Mouse (Mus musculus): ENCODE results near the gene Rhag. TPM values are rescaled to one million over a fixed set of nuclear protein-coding genes. Genes with fewer than 3 reads are reported as not detected.

Gene Rhag
- polyA plus RNA-seq, 1 experiment from 2014 or later: 0.30 TPM

DNA sequence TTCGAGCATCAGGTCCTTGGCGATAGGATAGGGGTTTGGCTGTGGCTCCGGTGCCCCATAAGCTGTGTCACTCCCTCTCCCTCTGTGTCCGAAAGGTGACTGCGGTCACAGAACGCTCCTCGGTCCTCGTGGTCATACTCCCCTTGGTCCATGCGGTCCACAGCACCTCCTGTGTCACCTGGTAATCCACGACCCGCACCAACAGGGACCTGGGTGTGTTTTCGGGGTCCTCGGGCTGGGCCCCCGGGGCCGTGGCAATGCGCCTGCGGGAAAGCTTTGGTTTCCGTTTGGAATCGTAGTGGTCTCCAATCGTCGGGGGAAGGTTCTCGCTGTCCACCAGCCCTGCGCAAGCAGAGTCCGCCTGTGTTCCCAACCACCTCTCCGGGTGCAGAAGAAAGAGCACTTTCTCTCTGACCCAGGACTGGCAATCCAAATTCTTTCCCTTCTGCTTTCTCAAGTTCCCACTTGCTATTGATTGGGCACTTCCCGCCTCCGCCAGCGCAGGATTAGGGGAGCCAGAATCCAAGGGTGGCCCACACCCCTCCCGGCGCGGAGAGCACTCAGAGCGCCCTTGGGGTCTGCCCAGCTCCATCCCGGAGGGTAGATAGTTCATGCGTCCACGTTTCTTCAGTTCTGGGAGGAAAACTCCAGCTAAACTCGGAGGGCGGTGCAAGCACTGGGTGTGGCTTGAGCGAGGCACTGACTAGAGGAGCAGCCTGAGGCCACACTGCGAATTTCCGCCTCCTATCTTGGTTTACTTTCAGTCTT lies 69.2 kb downstream of the Rhag start, which contains the start of gene 9130008F23Rik:
Gene 9130008F23Rik, minus strand, starts transcription at position 636 of the 768 bp plus-strand sequence.
- Histone ChIP-seq H3K27me3 (peaks cover 10% of the 10 kb centered on the region; the same call in 1 of the 2 replicates), H3K9me3 (no peaks in the 10 kb centered on the region), H3K4me2 (replicated peaks) (peak within 1 kb of the TSS; percentile 93), H3K36me3 (no peaks in the 10 kb centered on the region), H3K4me1 (replicated peaks) (peaks cover 11% of the 10 kb centered on the region), H3K27ac (no peak within 1 kb of the TSS), H3K9ac (replicated peaks) (peak within 1 kb of the TSS; percentile 62), H3K4me3 (replicated peaks) (peak within 1 kb of the TSS; percentile 55)
- under 1% methylated on average over 40 of the region's 40 CpGs for WGBS
- ATAC-seq: peak; percentile 83

DNA sequence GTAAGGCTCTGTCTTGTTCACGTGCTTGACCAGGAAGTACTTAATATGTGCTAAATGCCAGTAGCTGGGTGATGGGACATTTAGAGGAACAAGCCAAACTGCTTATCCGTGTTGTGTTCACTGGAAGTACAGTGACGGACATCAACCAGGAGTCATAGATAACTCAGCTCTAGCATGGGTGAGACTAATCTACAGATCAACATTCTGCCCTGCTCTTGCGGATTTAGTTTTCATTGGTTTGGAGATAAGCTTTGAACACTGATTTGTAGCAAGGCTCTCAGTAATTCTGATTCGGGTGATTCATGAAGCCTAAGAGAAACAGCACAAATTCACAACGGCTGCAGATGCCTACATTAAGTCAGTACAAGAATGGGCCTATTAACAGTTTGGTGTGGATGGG lies 71.2 kb downstream of the Rhag start:
- no peak for ATAC-seq
- 92% methylated on average over 6 of the region's 6 CpGs for WGBS

DNA sequence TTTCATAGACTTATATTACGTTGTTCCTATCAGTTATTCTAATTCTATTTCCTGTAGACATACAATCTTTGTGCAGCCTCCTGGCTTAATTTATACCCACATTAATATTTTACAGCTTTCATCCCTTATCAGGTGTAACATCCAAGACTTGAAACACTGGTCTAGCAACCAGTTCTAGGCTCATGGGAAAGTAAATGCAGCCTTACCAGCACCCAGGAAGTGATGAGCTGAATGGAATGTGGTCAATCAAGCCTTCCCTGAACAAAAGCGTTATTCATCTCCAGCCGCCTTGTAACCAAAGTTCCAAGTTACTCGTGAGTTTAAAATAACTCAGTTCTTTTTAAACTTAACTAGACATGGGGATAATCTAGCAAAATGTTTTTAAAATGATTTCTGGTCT lies 74.2 kb downstream of the Rhag start:
- 86% methylated on average over 4 of the region's 4 CpGs for WGBS
- Histone ChIP-seq H3K9ac (replicated peaks) (no peak overlapping the region), H3K27ac (no peak overlapping the region), H3K4me2 (replicated peaks) (no peak overlapping the region), H3K4me1 (replicated peaks) (peaks cover 5% of the 10 kb centered on the region), H3K9me3 (no peaks in the 10 kb centered on the region), H3K27me3 (peaks cover 3% of the 10 kb centered on the region; the same call in 1 of the 2 replicates), H3K4me3 (replicated peaks) (no peak overlapping the region), H3K36me3 (no peaks in the 10 kb centered on the region)
- no peak for ATAC-seq

More for the DNA sequence above, 71.2 kb downstream of the Rhag start:
- H3K4me2 ChIP-seq (replicated peaks): no peak overlapping the region
- no peaks in the 10 kb centered on the region for H3K36me3 ChIP-seq
- no peak overlapping the region for H3K27ac ChIP-seq
- no peaks in the 10 kb centered on the region for H3K9me3 ChIP-seq
- no peak overlapping the region for H3K4me3 ChIP-seq (replicated peaks)
- peaks cover 10% of the 10 kb centered on the region; the same call in 1 of the 2 replicates for H3K27me3 ChIP-seq
- peaks cover 11% of the 10 kb centered on the region for H3K4me1 ChIP-seq (replicated peaks)
- no peak overlapping the region for H3K9ac ChIP-seq (replicated peaks)

DNA sequence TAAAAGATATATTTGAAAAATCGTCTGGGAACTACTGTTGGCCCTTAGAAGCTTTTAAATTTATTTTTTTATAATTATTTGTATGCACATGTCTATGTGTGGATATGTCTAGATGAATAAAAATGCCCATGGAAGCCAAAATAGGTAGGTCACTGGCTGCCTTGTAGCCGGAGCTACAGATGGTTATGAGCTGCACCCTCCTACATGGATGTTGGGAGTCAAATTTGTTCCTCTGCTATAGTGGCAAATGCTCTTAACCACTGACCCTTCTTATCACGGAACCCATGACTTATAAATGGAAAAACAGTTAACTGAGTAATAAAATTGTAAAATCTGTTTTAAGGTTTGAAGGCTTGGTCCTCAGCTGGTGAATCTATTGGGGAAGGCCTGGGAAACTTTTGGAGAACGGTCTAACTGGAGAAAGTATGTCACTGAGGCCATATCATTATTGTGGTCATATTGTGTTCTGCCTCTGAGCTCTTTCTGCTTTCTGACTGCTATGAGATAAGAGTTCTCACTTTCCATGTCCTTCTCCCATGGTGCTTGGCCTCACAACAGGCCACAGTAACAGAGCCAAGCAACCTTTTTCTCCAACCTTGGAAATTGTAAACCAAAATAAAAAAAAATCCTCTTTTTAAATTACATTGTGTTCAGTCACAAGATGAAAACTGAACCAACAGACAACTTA lies 77.1 kb downstream of the Rhag start:
- H3K27me3 ChIP-seq: no peaks in the 10 kb centered on the region
- no peaks in the 10 kb centered on the region for H3K36me3 ChIP-seq
- no peak for ATAC-seq
- 83% methylated on average over 4 of the region's 4 CpGs for WGBS
- H3K4me3 ChIP-seq (replicated peaks): no peak overlapping the region
- H3K4me1 ChIP-seq (replicated peaks): no peaks in the 10 kb centered on the region
- H3K9me3 ChIP-seq: no peaks in the 10 kb centered on the region
- H3K27ac ChIP-seq: no peak overlapping the region
- no peak overlapping the region for H3K4me2 ChIP-seq (replicated peaks)
- no peak overlapping the region for H3K9ac ChIP-seq (replicated peaks)

Other genes starting within 250 kb of the Rhag start
- not detected in 2 replicates for gene Esp6, start 249.6 kb upstream of the Rhag start, polyA plus RNA-seq (2015; fragmentation: Nextera tagmentation; extraction: Ambion mirVana)
- not detected in 2 replicates for gene Esp4, start 212.5 kb upstream of the Rhag start, polyA plus RNA-seq (2015; fragmentation: Nextera tagmentation; extraction: Ambion mirVana)
- not detected in 2 replicates for gene Esp3, start 179.1 kb upstream of the Rhag start, polyA plus RNA-seq (2015; fragmentation: Nextera tagmentation; extraction: Ambion mirVana)
- not detected in 2 replicates for gene Esp1, start 84.0 kb upstream of the Rhag start, polyA plus RNA-seq (2015; fragmentation: Nextera tagmentation; extraction: Ambion mirVana)
- gene Crisp2, start 4.1 kb upstream of the Rhag start, polyA plus RNA-seq (2015; fragmentation: Nextera tagmentation; extraction: Ambion mirVana): not detected in 2 replicates
- 0.24 and 0.32 TPM in 2 replicates for gene 9130008F23Rik, start 69.4 kb downstream of the Rhag start, polyA plus RNA-seq (2015; fragmentation: Nextera tagmentation; extraction: Ambion mirVana)
- gene Glyatl3, start 103.2 kb downstream of the Rhag start, polyA plus RNA-seq (2015; fragmentation: Nextera tagmentation; extraction: Ambion mirVana): not detected in 2 replicates
- gene Mut, start 123.6 kb downstream of the Rhag start, polyA plus RNA-seq (2015; fragmentation: Nextera tagmentation; extraction: Ambion mirVana): 21.0 and 22.5 TPM in 2 replicates
- gene Cenpq, start 123.9 kb downstream of the Rhag start, polyA plus RNA-seq (2015; fragmentation: Nextera tagmentation; extraction: Ambion mirVana): 15.5 and 16.0 TPM in 2 replicates